Mouse (Mus musculus) hindbrain, embryonic 16.5 days (tissue): Measurements from ENCODE around the gene Il10rb. TPM values are rescaled to one million over a fixed set of nuclear protein-coding genes. Genes with fewer than 3 reads are reported as not detected.
"Not testable (repeated sequence)": the region's sequence is repeated elsewhere in the genome, so short reads cannot be mapped to it uniquely, and the experiment has no call there.

Source experiments
- ATAC-seq: fragments of 200-750 bp; cut with Nextera tagmentation; 2 replicates; pipeline ENCODE4 v1.8.0; 2017; ENCODE audit warnings: moderate TSS enrichment, moderate library complexity
- H3K27ac ChIP-seq: fragments of 300-500 bp; sonication (generic); 2 replicates; pipeline ENCODE4 v1.5.1; 2014; ENCODE audit warnings: low read depth, mild to moderate bottlenecking, control low read depth, low read length, moderate library complexity
- H3K27me3 ChIP-seq: fragments of 300-500 bp; sonication (generic); replicated peaks from 2 replicates; pipeline ENCODE4 v1.6.1; 2014; ENCODE audit warnings: low read length; ENCODE audit not compliant: control insufficient read depth, insufficient read depth
- H3K36me3 ChIP-seq: fragments of 300-500 bp; sonication (generic); 2 replicates; pipeline ENCODE4 v1.6.1; 2014; ENCODE audit warnings: mild to moderate bottlenecking, low read length, moderate library complexity, mixed read lengths; ENCODE audit not compliant: control insufficient read depth, insufficient read depth
- H3K4me1 ChIP-seq: fragments of 300-500 bp; sonication (generic); 2 replicates; pipeline ENCODE4 v1.6.1; 2014; ENCODE audit warnings: low read depth, low read length; ENCODE audit not compliant: control insufficient read depth, insufficient read depth
- H3K4me2 ChIP-seq: fragments of 300-500 bp; sonication (generic); 2 replicates; pipeline ENCODE4 v1.6.1; 2014; ENCODE audit warnings: mild to moderate bottlenecking, low read length, control low read depth, moderate library complexity
- H3K4me3 ChIP-seq: fragments of 300-500 bp; sonication (generic); 2 replicates; pipeline ENCODE4 v1.5.1; 2014; ENCODE audit warnings: mild to moderate bottlenecking, low read length, control low read depth, moderate library complexity
- H3K9ac ChIP-seq: fragments of 300-500 bp; sonication (generic); 2 replicates; pipeline ENCODE4 v1.6.1; 2014; ENCODE audit warnings: low read depth, mild to moderate bottlenecking, control low read depth, low read length, moderate library complexity
- H3K9me3 ChIP-seq: fragments of 300-500 bp; sonication (generic); 2 replicates; pipeline ENCODE4 v1.6.1; 2014; ENCODE audit warnings: mild to moderate bottlenecking, low read length, moderate library complexity; ENCODE audit not compliant: control insufficient read depth
- WGBS: fragments of 180-500 bp; shearing (Covaris S2); extraction: QIAGEN DNeasy Blood & Tissue Kit; methylation state at CpG from one replicate; pipeline ENCODE4 v1.1.7; 2014; 5-methylcytosine and 5-hydroxymethylcytosine counted together
- polyA plus RNA-seq: library from polyadenylated mRNA; unstranded; fragments of >200 nt; fragmentation: Nextera tagmentation; extraction: Ambion mirVana; gene quantifications from 2 replicates; pipeline ENCODE4 v1.2.1, GENCODE M21; 2015

Il10rb gene
- polyA plus RNA-seq, 1 experiment from 2014 or later = 14.8 TPM

- no peak overlapping the region for H3K27ac ChIP-seq
- H3K27me3 ChIP-seq = no peaks in the 10 kb centered on the region
- H3K36me3 ChIP-seq = no peaks in the 10 kb centered on the region
- H3K4me1 ChIP-seq = no peaks in the 10 kb centered on the region
- no peak for ATAC-seq
- 85% methylated on average over 6 of the region's 6 CpGs for WGBS
- no peak overlapping the region for H3K9ac ChIP-seq
- H3K4me2 ChIP-seq = no peak overlapping the region
- no peaks in the 10 kb centered on the region for H3K9me3 ChIP-seq
- H3K4me3 ChIP-seq = no peak overlapping the region
Observed at GRCm38 (mm10) chr16:91425816-91426215, 19.9 kb downstream of the Il10rb start.

DNA sequence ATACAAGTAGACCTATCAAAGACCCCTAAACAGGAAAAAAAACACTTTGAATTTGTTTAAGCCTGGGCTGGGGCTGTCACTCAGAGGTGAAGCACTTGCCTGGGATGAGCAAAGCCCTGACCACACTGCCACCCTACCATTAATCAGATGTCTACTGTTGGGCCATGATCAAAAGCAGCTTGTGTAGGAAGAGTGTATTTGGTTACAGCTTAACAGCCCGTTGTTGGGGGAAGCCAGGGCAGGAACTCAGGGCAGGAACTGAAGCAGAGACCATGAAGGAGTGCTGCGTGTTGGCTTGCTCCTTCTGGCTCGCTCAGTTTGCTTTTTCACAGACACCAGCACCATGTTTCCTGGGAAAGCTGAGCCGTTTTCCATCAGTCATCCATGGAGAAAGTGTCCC, 20.6 kb downstream of the Il10rb start:
- WGBS = 88% methylated on average over 4 of the region's 4 CpGs
- no peak for ATAC-seq

GRCm38 (mm10) chr16:91427461-91427860, 21.5 kb downstream of the Il10rb start:
- Histone ChIP-seq H3K4me2 (no peak overlapping the region), H3K36me3 (no peaks in the 10 kb centered on the region), H3K9me3 (no peaks in the 10 kb centered on the region), H3K27me3 (no peaks in the 10 kb centered on the region), H3K9ac (no peak overlapping the region), H3K4me3 (no peak overlapping the region), H3K27ac (no peak overlapping the region), H3K4me1 (no peaks in the 10 kb centered on the region)
- WGBS = 84% methylated on average over 5 of the region's 5 CpGs
- ATAC-seq = no peak

More for the DNA sequence above, 20.6 kb downstream of the Il10rb start:
- H3K27ac ChIP-seq = no peak overlapping the region
- H3K4me1 ChIP-seq = no peaks in the 10 kb centered on the region
- no peak overlapping the region for H3K4me2 ChIP-seq
- H3K9ac ChIP-seq = no peak overlapping the region
- H3K4me3 ChIP-seq = no peak overlapping the region
- no peaks in the 10 kb centered on the region for H3K9me3 ChIP-seq
- H3K27me3 ChIP-seq = no peaks in the 10 kb centered on the region
- no peaks in the 10 kb centered on the region for H3K36me3 ChIP-seq

GRCm38 (mm10) chr16:91428259-91428865, 22.4 kb downstream of the Il10rb start:
- Histone ChIP-seq H3K4me3 (no peak overlapping the region), H3K4me1 (no peaks in the 10 kb centered on the region), H3K27ac (no peak overlapping the region), H3K27me3 (no peaks in the 10 kb centered on the region), H3K4me2 (no peak overlapping the region), H3K9ac (no peak overlapping the region), H3K9me3 (no peaks in the 10 kb centered on the region), H3K36me3 (no peaks in the 10 kb centered on the region)
- 87% methylated on average over 8 of the region's 8 CpGs for WGBS
- ATAC-seq = no peak

DNA sequence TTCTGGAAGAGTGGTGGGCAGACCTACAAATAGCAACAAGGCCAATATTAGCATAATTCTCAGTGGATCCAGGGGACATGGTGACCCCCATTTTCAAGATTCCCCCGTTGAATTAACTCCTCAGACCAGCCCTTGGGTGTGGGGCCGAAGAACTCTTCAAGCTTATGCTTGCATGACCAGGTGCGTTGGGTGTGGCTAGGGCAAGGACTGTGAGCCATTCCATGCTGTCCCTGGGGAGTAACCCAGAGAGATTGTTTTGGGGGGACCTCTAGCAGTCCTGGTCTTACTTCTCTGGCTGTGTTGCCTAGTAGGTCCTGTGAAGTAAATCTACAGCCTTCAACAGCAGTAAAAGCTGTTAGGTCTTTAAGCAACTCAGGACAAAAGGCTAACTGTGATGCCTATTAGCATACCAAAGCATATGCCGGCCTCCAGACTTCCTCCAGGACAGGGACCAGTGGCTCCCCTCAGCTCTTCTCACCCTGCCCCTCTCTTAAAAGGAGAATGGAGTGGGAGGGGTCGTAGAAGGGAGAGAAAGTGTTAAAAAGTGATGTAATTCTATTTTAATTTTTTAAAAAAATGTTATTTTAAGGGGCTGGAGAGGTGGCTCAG, 26.9 kb downstream of the Il10rb start:
- Histone ChIP-seq H3K9ac (no peak overlapping the region), H3K27ac (no peak overlapping the region), H3K27me3 (no peaks in the 10 kb centered on the region), H3K4me3 (no peak overlapping the region), H3K36me3 (no peaks in the 10 kb centered on the region), H3K9me3 (no peaks in the 10 kb centered on the region), H3K4me1 (no peaks in the 10 kb centered on the region), H3K4me2 (no peak overlapping the region)
- 28% methylated on average over 5 of the region's 5 CpGs for WGBS
- ATAC-seq = no peak

DNA sequence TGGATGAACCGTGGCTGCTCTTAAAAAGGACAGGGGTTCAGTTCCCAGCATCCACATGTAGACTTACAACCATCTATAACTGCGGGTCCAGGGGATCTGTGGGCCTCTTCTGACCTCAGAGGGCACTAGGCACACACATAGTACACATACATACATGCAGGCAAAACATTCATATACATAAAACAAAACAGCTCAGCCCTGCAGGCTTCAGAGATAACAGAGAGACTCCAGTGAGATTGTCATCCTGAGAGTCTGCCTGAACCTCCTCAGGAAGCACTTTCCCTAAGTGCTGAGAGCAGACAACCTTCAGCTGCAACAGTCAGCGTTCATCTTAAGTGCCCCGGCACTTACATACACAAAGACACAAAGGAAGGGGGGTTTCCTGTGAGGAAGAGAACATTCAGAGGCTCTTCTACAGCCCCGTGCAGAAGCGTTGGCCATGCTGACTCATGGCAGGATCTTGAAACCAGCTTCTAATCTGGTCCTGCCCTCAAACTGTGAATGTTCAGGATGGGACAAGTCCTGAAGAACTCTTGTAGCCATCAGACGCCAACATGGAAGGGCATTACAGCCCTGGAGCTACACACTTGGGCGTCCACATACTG, 27.5 kb downstream of the Il10rb start:
- Histone ChIP-seq H3K27ac (no peak overlapping the region), H3K4me1 (no peaks in the 10 kb centered on the region), H3K4me3 (no peak overlapping the region), H3K4me2 (no peak overlapping the region), H3K36me3 (no peaks in the 10 kb centered on the region), H3K9me3 (no peaks in the 10 kb centered on the region), H3K27me3 (no peaks in the 10 kb centered on the region), H3K9ac (no peak overlapping the region)
- ATAC-seq = no peak
- WGBS = 56% methylated on average over 8 of the region's 8 CpGs

- H3K27ac ChIP-seq = no peak overlapping the region
- ATAC-seq = no peak
- no peaks in the 10 kb centered on the region for H3K4me1 ChIP-seq
- H3K9ac ChIP-seq = no peak overlapping the region
- H3K4me3 ChIP-seq = no peak overlapping the region
- no peaks in the 10 kb centered on the region for H3K36me3 ChIP-seq
- no peak overlapping the region for H3K4me2 ChIP-seq
- H3K9me3 ChIP-seq = no peaks in the 10 kb centered on the region
- H3K27me3 ChIP-seq = no peaks in the 10 kb centered on the region
- 92% methylated on average over 3 of the region's 3 CpGs for WGBS
Observed at GRCm38 (mm10) chr16:91434119-91434518, 28.2 kb downstream of the Il10rb start.

DNA sequence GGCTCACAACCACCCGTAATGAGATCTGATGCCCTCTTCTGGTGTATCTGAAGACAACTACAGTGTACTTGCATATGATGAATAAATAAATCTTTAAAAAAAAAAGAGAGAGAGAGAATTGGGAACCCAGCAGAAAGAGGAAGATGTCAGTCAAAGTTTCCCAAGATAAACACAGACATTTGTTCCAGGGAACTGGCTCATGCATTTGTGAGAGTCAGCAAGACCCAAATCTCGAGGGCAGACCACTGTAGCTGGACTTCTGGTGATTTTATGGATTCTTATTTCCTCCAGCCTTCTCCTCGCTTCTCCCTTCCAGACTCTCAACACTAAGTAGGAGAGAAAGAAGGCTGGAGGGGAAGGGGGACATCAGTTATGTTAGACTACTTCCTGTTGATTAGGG, 32.1 kb downstream of the Il10rb start:
- WGBS = 83% methylated on average over 3 of the region's 3 CpGs
- Histone ChIP-seq H3K9ac (no peak overlapping the region), H3K4me2 (no peak overlapping the region), H3K36me3 (no peaks in the 10 kb centered on the region), H3K27me3 (no peaks in the 10 kb centered on the region), H3K4me3 (no peak overlapping the region), H3K4me1 (no peaks in the 10 kb centered on the region), H3K9me3 (no peaks in the 10 kb centered on the region), H3K27ac (no peak overlapping the region)
- ATAC-seq = no peak

GRCm38 (mm10) chr16:91438599-91438998, 32.6 kb downstream of the Il10rb start:
- 92% methylated on average over 1 of the region's 1 CpGs for WGBS
- not testable (repeated sequence) for ATAC-seq

More at GRCm38 (mm10) chr16:91438599-91438998, 32.6 kb downstream of the Il10rb start:
- not testable (repeated sequence) for H3K9me3 ChIP-seq, H3K4me3 ChIP-seq, H3K27me3 ChIP-seq, H3K27ac ChIP-seq, H3K4me2 ChIP-seq, H3K4me1 ChIP-seq, H3K36me3 ChIP-seq, H3K9ac ChIP-seq
